In the genomic region with DNA sequence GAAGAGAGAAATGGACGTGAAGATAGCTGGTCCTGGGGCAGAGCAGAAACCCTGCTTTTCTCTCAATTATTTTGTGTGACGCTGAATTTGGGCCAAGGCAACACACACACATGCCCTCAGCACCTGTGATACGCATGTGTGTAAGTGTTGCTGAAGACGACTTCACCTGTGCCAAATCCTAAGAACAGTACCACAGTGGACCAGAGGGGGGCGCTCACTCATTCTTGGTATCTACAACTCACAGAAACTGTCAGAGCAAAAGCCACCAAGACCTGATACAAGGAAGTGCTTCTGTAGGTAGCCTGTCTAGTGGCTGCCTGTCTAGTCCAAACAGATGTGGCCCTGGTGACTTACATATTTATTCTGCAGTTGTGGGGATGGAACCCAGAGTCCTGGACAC, we compare ENCODE assay signal across 20 mouse cellular contexts. TPM values are rescaled to one million over a fixed set of nuclear protein-coding genes. Genes with fewer than 3 reads are reported as not detected.
DNase-seq lines count a peak whose midpoint lies in the region; ATAC-seq and TF ChIP-seq lines count a peak whose summit lies in the region.
"Had no signal": no experiment of that assay in that cellular context is flagged by ENCODE, and none has a peak within 500 bp of the region (broad histone marks: within the 10 kb centered on the region; RNA-seq: fewer than 3 reads in every experiment).

No protein-coding gene starts in this region.

- peak; percentile 83 for DNase-seq in heart, adult 11 months
- DNase-seq in heart, adult 9 months (ENCODE audit: low spot score in 2 of 2): no peak
- DNase-seq in WW6 (ENCODE audit: low read depth, low spot score): peak; percentile 24
- no peak for DNase-seq in layer of hippocampus, postnatal 25 days (ENCODE audit: extremely low spot score in 1 of 2, low spot score in 1 of 2)
- DNase-seq: adrenal gland, adult 2 months; heart, adult 18-20 months; kidney, adult 11 months; kidney, postnatal 14 days; lung, postnatal 10 days; thymus, postnatal 14 days had no signal

- no peaks in the 10 kb centered on the region for H3K4me1 ChIP-seq in ES-Bruce4 (ENCODE audit: control insufficient read depth, insufficient read depth, low read length)
- no peaks in the 10 kb centered on the region; the same call in 1 of the 2 replicates for H3K4me1 ChIP-seq in testis, adult 2 months (ENCODE audit: control insufficient read depth, insufficient read depth, low read length)
- H3K4me1 ChIP-seq: neural tube, embryonic 12.5 days had no signal

- no peak for TF ChIP-seq EP300 in ES-Bruce4 (IDR thresholded peaks at IDR 0.05; ENCODE audit: insufficient read depth, low read depth, low read length)

- TF ChIP-seq CTCF in ES-Bruce4 (IDR thresholded peaks at IDR 0.05; ENCODE audit: low read depth, low read length): peak; percentile 40
- peak; percentile 58; the same call in 1 of the 2 replicates for TF ChIP-seq CTCF in testis, adult 2 months (IDR thresholded peaks at IDR 0.05; ENCODE audit: control insufficient read depth, insufficient read depth, insufficient replicate concordance, low read depth, low read length)

- no peak overlapping the region for H3K9ac ChIP-seq in ES-Bruce4 (ENCODE audit: low read depth, poor library complexity, severe bottlenecking)
- H3K9ac ChIP-seq: neural tube, embryonic 12.5 days had no signal

- no peaks in the 10 kb centered on the region for H3K27me3 ChIP-seq in ES-Bruce4 (ENCODE audit: control insufficient read depth, insufficient read depth, low read length, poor library complexity, severe bottlenecking)
- H3K27me3 ChIP-seq in testis, adult 2 months (ENCODE audit: control insufficient read depth, insufficient read depth, low read length): no peaks in the 10 kb centered on the region
- H3K27me3 ChIP-seq: neural tube, embryonic 12.5 days had no signal

- ATAC-seq in erythroblast, adult 5-6 weeks (replicated peaks; ENCODE audit: low FRiP score, poor library complexity, severe bottlenecking): no peak

- H3K9me3 ChIP-seq in ES-Bruce4 (replicated peaks; ENCODE audit: control insufficient read depth, insufficient read depth, low read length, poor library complexity, severe bottlenecking): no peaks in the 10 kb centered on the region
- H3K9me3 ChIP-seq: neural tube, embryonic 12.5 days had no signal

- H3K36me3 ChIP-seq in ES-Bruce4 (ENCODE audit: control insufficient read depth, insufficient read depth, low read length, poor library complexity, severe bottlenecking): no peaks in the 10 kb centered on the region
- no peaks in the 10 kb centered on the region for H3K36me3 ChIP-seq in testis, adult 2 months (ENCODE audit: control insufficient read depth, insufficient read depth, low read length)
- H3K36me3 ChIP-seq: neural tube, embryonic 12.5 days had no signal

- H3K4me3 ChIP-seq in ES-Bruce4 (ENCODE audit: low read depth, low read length): no peak overlapping the region
- H3K4me3 ChIP-seq in testis, adult 2 months (ENCODE audit: control insufficient read depth, low read depth, low read length): no peak overlapping the region
- H3K4me3 ChIP-seq: neural tube, embryonic 12.5 days had no signal

- TF ChIP-seq POLR2A in ES-Bruce4 (IDR thresholded peaks at IDR 0.05; ENCODE audit: insufficient read depth, low read length): no peak
- TF ChIP-seq POLR2A in testis, adult 2 months (IDR thresholded peaks at IDR 0.05; ENCODE audit: control insufficient read depth, low read depth, low read length): no peak

- H3K27ac ChIP-seq in ES-Bruce4 (ENCODE audit: insufficient read depth, low read length): no peak overlapping the region
- no peak overlapping the region for H3K27ac ChIP-seq in testis, adult 2 months (ENCODE audit: control insufficient read depth, insufficient read depth, low read depth, low read length)
- H3K27ac ChIP-seq: neural tube, embryonic 12.5 days had no signal

RNA-seq across cellular contexts. Expression of gene Asb18, which starts 1.2 kb away (rescaled TPM):
- polyA plus RNA-seq in ES-Bruce4 (2011; ENCODE audit: insufficient read depth, insufficient read length, low read depth, missing spikeins): not detected in 2 replicates
- polyA plus RNA-seq in testis, adult 2 months (2012; rRNA removed): 0.22 and 0.61 TPM in 2 replicates
- not detected in 2 replicates for total RNA-seq in erythroblast, adult 5-6 weeks (2015; ENCODE audit: low replicate concordance)
- total RNA-seq in erythroblast, adult 5-6 weeks (2017; ENCODE audit: low replicate concordance): 0.14 TPM in 1 of 2 replicates, not detected in the other
- total RNA-seq in layer of hippocampus, postnatal 25 days (2021): 1 to 10 TPM; 2.7 to 3.2 TPM
- total RNA-seq: adrenal gland, adult 2 months; common myeloid progenitor, adult 5-6 weeks; megakaryocyte-erythroid progenitor cell, adult 5-6 weeks had no signal
- polyA plus RNA-seq: adrenal gland, adult 2 months; C2C12; forebrain, embryonic 11.5 days; small intestine, adult 2 months; stomach, embryonic 14.5 days had no signal

Comparison
In these comparisons a context has a peak if more than half of its experiments do, and no peak if none do; other contexts are left out.
1. DNase-seq: peak in heart, adult 11 months (single experiment) and WW6 (single experiment); none in heart, adult 9 months (0 of 2) and layer of hippocampus, postnatal 25 days (0 of 2).